Mouse (Mus musculus): ENCODE measurements at regions not wholly inside any gene's neighbourhood (a gene's known extent, or its start where the extent isn't known, plus 50 kb on each side); places are given as distances from the start of the nearest gene placed in this dataset.

GRCm38 (mm10) chr10:72119447-72119846, 535.2 kb upstream of the Zwint start:
- Histone ChIP-seq H3K9me3 (ENCODE audit: control insufficient read depth, insufficient read depth, low read depth, low read length) (no peaks in the 10 kb centered on the region), H3K9ac (ENCODE audit: insufficient read depth, low read depth, low read length, poor library complexity, severe bottlenecking) (no peak overlapping the region), H3K36me3 (ENCODE audit: control insufficient read depth, insufficient read depth, low read length, poor library complexity, severe bottlenecking) (no peaks in the 10 kb centered on the region), H3K4me3 (ENCODE audit: insufficient read depth in 1 of 2, low read depth in 1 of 2, low read length in 2 of 2, poor library complexity in 1 of 2, severe bottlenecking in 1 of 2) (no peak overlapping the region), H3K27ac (ENCODE audit: insufficient read depth, low read depth, low read length, poor library complexity, severe bottlenecking) (no peak overlapping the region), H3K4me1 (ENCODE audit: control insufficient read depth in 2 of 2, insufficient read depth in 2 of 2, low read length in 2 of 2, poor library complexity in 1 of 2) (no peaks in the 10 kb centered on the region)
- DNase-seq (ENCODE audit: low read depth, low spot score), result peak; percentile 46
- TF ChIP-seq MAFK (IDR thresholded peaks at IDR 0.05; ENCODE audit: insufficient read depth, low read depth, low read length), result no peak
- no peak for TF ChIP-seq HCFC1 (IDR thresholded peaks at IDR 0.05; ENCODE audit: borderline replicate concordance, insufficient read depth, low read length)
- TF ChIP-seq ZNF384 (IDR thresholded peaks at IDR 0.05; ENCODE audit: low read depth, low read length), result no peak
- peak; percentile 33; the same call in 1 of the 2 replicates for TF ChIP-seq ZC3H11A (IDR thresholded peaks at IDR 0.05; ENCODE audit: borderline replicate concordance, low read depth, low read length)
- in situ Hi-C loops (cut with MboI; ENCODE audit: low sequenced_read_pairs in 2 of 2, unreplicated experiment in 2 of 2), result no loop called here

GRCm38 (mm10) chr10:72132407-72132806, 522.2 kb upstream of the Zwint start:
- TF ChIP-seq ZNF384 (IDR thresholded peaks at IDR 0.05; ENCODE audit: low read depth, low read length) (no peak), ZC3H11A (IDR thresholded peaks at IDR 0.05; ENCODE audit: borderline replicate concordance, low read depth, low read length) (no peak), MAFK (IDR thresholded peaks at IDR 0.05; ENCODE audit: insufficient read depth, low read depth, low read length) (no peak), HCFC1 (IDR thresholded peaks at IDR 0.05; ENCODE audit: borderline replicate concordance, insufficient read depth, low read length) (no peak), CHD2 (IDR thresholded peaks at IDR 0.05; ENCODE audit: low read depth, low read length) (no peak)
- no peak for DNase-seq (ENCODE audit: low read depth, low spot score)
- Histone ChIP-seq H3K4me3 (ENCODE audit: insufficient read depth in 1 of 2, low read depth in 1 of 2, low read length in 2 of 2, poor library complexity in 1 of 2, severe bottlenecking in 1 of 2) (no peak overlapping the region), H3K4me1 (ENCODE audit: control insufficient read depth in 2 of 2, insufficient read depth in 2 of 2, low read length in 2 of 2, poor library complexity in 1 of 2) (no peaks in the 10 kb centered on the region), H3K36me3 (ENCODE audit: control insufficient read depth, insufficient read depth, low read length, poor library complexity, severe bottlenecking) (no peaks in the 10 kb centered on the region), H3K27ac (ENCODE audit: insufficient read depth, low read depth, low read length, poor library complexity, severe bottlenecking) (no peak overlapping the region), H3K9ac (ENCODE audit: insufficient read depth, low read depth, low read length, poor library complexity, severe bottlenecking) (no peak overlapping the region), H3K9me3 (ENCODE audit: control insufficient read depth, insufficient read depth, low read depth, low read length) (no peaks in the 10 kb centered on the region)
- in situ Hi-C loops (cut with MboI; ENCODE audit: low sequenced_read_pairs in 2 of 2, unreplicated experiment in 2 of 2), result no loop called here
